Mouse (Mus musculus) layer of hippocampus, adult 11-12 months (tissue): ENCODE measurements around the gene Zar1.
"Not testable (repeated sequence)": the region's sequence is repeated elsewhere in the genome, so short reads cannot be mapped to it uniquely, and the experiment has no call there.

Source experiments
- DNase-seq: peaks from one replicate; pipeline ENCODE4 v3.0.0; 2022; ENCODE audit warnings: low spot score

Zar1 gene

DNA sequence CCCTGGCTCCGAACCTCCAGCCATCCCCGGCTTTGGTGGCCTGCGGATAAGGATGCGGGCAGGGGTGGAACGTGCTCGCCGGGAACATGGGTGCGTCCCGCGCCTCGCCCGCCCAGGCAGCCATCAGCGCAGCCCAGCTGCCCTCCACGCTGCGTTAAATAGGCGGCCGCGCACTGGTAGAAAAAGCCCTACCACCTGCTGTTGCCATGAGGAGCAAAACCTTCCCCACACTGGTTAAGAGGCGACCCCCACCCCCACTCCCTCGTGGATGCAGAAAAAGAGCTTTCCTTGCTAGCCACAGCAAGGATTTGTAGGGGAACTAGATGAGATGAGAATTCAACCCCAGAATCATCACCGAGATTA lies at the start of gene Zar1:
Gene Zar1, minus strand, starts transcription at position 285 of the 363 bp plus-strand sequence.
- DNase-seq = not testable (repeated sequence)

DNA sequence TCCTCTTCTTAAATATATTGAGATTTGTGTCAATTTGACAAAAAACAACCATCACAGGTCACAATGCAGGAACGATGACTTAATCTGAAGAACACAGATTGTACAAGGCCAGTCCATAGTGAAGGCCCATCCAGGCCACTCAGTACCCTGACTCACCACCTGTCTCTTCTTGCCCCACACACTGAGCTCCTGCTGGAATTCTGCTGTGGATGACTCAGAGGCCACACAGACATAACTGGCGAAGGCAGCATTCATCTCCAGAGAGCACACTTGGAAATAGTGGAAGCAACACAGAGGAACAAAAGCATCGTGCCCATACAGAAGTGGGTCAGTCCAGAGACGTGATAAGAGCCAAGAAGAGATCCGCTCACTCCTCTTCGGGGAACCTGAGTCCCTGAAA lies 49.0 kb upstream of the Zar1 start:
- DNase-seq = no peak

DNA sequence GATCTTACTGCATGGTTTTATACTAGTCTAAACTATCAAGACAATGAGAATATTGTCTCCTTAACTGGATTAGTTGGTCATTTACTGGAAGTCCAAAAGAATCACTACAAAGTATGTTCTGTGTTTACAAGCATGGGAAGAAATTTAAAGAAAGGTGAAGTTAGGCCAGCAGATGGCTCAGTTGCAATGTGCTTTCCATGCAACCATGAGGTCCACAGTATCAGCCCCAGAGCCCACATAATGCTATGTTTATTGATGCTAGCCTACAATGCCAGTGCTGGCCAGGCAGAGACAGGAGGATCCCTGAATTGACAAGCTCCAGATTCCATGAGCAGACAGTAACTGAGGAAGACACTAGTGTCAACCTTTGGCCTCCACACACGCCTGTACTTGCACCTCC lies 40.0 kb upstream of the Zar1 start:
- DNase-seq = no peak

DNA sequence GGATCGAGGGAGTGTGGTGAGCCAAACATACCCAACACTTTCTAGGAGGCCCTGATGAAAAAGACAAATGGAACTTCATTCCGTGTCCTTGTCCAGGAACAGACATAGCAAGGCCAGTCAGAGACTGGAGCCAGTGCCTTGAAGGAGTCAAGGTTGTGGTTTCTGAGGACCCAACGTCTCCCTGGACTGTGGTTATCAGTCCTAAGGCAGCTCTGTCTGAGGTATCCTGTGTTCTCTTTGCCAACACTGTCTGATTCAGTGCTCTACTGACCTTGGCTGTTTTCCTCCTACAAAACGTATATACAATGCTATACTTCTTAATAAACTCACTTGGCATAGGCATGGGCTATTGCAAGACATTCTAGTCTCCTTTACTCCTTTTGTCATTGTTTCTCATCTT lies 36.4 kb upstream of the Zar1 start:
- no peak for DNase-seq

DNA sequence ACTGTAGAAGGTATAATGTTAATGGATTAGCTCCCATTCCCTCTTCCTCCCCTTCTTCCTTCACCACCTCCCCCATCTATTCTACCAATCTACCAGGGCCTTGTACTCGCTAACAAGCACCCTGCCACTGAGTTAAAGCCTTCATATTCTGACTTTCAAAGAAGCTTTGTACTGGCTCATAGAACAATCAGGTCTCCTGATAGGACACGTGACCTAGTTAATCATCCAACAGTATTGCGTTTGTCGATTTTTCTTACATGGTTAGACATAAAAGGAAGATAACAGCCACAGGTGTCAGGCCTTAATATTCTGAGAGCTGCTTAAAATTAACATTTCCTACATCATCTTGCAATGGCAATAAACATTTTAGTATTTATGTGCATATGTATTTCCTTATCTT lies 22.1 kb upstream of the Zar1 start:
- DNase-seq = no peak

DNA sequence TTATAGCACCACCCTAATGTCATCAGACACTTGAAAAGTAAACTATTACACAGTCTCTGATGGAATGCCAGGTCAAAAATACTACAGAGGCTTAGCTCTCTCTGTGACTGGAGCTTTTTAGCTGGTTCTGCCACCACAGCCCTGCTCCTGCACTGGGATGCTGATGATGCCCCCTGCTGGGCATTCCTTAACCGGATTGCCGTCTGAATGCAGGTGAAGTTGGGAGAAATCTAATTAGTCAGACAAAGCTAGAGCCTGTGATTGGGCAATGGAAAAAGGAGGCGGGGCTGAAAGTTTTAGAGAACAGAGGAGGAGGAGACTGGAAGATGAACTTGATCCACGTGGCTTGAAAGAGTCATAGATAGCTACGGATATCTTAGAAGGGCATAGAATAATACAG lies 20.0 kb upstream of the Zar1 start:
- DNase-seq = peak; percentile 51

DNA sequence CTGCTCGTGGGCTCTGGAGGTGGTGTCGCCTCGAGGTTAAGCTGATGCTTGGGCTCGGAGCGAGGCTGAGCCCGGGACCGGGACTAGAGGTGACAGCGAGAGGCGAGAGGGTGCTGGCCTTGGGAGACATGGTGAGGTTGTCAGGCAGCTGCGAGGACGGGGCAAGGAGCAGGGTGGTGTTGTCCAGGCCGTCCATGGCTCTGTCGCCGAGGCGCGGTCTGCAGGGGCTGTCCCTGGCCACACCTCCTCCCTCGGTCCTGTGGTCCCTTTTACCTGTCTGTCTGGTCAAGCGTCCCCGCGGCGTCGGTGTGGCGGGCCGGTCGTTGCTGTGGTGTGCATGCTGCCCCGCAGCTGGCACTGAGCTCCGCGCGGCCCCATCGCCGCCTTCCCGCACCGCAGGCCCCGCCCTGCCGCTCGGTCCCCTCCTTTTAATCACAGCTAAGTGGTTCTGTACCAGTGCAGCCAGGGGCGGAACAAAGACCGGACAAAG lies 6.2 kb upstream of the Zar1 start, which contains the start of gene Gm5868:
Gene Gm5868, minus strand, starts transcription at position 360 of the 490 bp plus-strand sequence.
- no peak for DNase-seq

DNA sequence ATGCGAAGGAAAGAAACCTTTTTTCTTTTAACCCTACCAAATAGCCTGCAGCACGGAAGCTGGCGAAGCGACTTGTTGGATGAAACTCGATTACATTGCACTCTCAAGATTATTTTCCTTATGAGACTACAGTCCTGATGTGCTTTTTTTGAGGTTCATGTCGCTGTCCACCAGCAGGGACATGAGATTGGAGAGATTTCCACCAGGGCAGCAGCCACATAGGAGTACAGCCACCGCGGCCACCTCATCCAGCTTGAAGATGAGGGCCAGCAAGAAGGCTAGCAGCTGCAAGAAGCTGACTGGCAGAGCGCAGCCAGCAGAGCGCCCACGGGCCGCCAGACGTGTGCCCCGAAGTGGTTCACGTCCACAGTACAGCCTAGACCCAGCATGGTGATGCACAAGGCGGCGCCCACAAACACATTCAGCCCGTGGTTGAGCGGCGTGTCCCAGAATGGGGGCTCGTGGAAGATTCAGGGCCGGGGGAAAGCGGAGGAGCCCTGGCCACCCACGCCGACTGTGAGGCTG lies 5.7 kb upstream of the Zar1 start:
- not testable (repeated sequence) for DNase-seq

DNA sequence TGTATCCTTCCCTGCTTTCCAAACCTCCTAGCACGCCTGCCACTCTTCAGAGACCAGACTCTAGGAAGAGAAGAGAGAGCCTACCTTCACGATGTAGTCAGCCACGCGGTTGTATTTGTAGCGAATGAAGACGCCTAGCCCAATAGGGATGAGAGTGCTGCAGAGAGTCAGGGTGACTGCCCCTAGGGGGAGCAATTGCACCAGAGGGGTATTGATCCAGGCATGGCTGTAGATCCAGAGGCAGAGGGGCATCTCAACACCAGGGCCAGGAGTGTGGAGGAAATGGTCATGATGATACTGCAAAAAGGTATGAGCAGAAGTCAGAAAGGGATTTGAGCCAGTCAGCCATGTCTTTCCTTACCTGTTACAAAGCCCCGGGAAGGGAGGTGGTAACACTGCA lies 5.1 kb upstream of the Zar1 start:
- DNase-seq = not testable (repeated sequence)

DNA sequence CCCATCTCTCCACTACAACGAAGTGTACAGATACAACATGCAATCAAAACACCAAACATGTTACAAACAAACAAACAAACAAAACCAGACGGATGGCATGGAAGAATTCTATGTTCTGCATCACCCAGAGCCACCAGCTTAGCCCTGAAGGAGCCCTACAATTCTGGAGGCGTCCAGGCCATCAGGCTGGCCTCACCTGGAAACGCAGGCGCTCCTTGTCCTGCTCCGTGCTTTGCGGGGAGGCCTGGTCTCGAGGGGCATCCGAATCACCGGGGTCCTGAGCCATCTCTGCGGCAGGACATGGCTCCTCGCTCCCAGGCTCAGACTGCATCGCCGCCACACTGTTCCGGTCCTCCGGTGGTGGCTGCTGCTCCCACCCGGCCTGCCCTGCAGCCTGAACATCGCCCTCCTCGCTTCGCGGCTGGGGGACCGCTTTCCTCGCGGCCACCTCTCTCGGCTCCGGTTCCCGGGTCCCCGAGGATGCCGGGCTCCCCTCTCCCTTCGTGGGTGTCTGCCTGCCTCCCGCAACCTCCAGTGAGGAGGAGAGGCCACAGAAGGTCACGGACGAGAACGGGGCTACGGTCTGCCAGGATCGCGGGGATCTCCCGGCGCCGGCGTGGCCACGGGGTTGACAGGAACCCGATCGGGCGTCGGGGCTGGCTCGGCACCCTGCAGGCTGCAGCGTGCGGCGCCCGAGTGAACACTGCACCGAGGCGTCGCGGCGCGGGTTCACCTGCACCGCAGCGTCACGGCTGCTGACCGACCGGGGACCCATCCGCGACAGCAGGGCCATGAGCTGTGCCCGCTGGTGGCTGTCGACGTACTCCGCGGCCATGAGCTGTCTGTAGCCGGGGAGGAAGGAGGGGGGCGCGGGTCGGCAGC lies 725 bp downstream of the Zar1 start:
- not testable (repeated sequence) for DNase-seq

DNA sequence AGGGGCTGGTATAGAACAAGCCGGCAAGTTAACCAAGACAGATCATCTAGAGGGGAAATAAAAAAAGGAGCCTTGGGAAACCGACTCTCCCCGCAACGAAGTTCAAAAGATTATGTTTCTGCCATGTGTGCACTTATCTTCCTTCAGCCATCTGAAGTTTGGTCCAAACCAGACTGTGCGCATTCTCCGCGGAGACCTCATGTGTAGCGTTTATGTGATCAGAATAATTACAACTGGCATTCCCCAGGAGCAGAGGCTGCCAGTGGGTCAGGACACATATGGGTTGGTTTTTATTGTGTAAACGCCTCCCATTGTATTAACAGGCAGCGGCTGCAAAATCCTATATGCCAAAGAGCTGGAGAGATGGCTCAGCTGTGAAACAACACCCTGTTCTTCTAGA lies 1.5 kb downstream of the Zar1 start:
- DNase-seq = not testable (repeated sequence)

DNA sequence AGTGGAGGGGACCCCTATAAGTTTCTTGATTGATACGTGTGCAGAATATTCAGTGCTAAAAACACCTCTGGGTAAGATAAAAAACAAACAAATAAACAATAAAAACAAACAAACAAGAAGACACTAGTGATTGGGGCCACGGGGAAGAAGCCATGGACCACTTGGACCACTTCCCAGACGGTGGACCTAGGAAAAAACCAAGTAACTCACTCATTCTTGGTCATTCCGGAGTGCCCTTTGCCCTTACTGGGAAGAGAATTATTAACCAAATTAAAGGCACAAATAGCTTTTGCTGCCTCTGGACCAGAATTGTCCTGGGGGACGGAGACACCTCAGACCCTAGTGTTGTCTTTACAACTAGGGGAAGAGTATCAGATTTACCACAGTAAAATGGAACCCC lies 15.4 kb downstream of the Zar1 start:
- DNase-seq = no peak

DNA sequence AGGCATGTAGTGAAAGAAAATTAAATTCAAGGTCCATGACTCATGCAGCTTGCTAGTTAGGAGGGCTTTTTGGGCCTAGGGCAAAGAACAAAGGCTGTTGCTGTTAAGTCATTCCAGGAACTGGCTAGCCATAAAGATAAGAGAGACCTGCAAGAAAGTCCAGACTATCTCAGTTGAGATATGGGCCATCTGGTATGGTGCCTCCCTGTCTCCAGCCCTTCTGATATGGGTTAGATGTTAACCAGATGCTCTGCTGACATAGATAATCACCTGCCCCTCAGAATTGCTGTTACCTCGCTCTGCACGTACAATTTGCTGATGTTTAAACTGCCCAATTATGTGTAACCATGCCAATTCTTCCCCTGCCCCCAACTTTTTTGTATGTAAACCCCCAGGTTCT lies 17.9 kb downstream of the Zar1 start:
- DNase-seq = not testable (repeated sequence)

DNA sequence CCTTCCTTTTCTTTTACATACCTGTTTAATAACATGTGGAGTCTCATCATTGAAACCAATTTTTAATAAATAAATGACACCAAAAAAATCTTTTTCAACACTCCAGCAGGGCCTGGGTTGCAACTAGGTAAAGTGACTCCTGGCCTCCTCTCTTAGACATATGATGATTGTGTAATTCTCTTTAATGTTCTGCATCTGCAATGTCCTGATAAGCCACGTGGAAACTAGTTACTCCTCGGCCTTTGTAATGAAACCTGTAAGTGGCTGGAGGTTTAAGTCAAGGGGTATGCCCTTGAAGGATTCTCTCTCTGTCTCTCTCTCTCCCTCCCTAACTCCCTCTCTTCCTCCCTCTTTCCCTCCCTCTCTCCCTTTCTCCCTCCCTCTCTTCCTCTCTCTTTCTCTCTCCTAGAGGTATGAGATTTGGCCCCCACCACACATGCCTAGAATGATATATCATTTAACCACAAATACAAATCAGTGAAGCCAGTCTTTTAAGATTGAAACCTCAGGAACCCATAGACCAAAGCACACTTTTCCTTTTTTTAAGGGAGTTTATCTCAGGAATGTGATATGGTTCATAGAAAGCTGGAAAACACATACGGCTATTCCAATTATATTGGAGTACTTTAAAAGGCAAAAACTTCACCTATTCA lies 20.0 kb downstream of the Zar1 start:
- DNase-seq = no peak

DNA sequence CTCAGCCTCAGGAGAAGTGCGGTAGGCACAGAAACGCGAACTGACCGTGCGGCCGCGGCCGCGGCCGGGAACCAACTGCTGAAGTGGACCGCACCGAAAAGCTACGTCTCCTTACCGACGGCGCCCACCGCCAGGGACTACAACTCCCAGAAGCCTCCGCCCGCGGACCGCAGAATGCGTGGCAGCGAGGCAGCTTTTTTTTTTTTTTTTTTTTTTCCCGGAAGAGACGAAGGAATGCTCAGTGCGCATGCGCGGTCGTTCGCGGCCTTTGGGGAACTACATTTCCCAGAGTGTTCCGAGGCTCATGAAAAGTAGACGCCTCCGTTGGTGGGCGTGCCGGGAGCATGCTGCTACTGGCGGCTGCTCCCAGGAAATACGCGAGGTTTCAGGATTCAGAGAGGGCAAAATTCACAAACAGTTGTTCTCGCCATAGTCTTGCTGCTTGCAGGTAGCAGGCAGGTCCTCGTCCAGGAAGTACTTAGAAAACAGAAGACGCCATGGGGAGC lies 21.5 kb downstream of the Zar1 start, which contains the start of gene Nfxl1:
Gene Nfxl1, minus strand, starts transcription at position 141 of the 506 bp plus-strand sequence.
- DNase-seq = peak; percentile 95

DNA sequence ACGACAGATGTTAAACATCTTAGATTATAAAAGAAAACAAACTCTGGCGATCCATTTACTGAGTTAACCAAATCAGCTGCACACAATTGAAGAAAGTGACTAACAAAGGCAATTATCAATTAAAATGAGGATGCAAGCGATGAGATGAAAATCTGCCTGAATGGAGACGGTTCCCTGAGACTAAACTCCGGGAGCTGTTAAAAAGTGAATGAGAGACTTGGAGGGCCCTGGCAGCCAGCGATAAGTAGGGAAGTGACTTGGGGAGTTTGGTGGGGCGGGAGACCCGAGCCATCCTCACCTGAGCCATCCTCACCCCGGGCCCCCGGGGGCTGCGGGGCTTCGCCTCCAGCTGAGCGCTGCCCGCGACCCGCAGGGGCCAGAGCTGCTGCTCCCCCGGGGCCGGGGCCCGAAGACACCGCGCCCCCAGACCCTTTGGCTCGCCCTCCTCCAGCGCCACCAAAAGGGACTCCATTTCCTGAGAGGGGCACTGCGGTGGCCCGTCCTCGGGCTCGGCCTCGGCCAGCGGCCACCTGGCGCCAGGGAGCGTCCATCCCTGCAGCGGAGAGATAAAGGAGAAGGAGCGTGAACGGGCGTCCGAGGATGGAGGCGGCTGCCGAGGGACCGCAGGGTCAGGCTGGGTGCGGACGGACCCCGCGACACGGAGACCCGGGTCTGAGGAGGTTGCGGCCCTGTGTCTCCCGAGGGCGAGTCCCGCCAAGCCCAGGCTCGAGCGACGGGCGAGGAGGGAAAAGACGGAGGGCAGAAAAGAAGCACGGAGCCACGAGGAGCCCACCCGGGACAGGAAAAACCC lies 22.1 kb downstream of the Zar1 start:
- DNase-seq = peak; percentile 31

DNA sequence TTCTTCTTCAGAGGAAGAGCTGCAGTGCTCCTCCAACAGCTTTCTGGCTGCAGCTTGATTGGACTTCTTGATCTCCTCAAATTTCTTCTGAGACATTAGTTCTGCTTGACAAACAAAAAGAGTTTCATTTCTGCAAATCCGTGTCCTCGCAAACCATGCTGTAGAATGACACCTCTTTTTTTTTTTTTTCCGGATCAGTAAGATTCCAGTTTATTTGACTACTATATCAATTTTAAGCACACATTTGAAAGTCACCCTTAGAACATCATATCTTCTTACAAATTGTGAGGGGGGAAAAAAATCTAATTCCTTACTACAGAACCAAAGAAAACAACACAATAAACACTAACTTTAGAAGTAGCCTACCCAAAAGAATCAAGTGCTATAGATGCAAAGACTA lies 24.8 kb downstream of the Zar1 start:
- DNase-seq = no peak

DNA sequence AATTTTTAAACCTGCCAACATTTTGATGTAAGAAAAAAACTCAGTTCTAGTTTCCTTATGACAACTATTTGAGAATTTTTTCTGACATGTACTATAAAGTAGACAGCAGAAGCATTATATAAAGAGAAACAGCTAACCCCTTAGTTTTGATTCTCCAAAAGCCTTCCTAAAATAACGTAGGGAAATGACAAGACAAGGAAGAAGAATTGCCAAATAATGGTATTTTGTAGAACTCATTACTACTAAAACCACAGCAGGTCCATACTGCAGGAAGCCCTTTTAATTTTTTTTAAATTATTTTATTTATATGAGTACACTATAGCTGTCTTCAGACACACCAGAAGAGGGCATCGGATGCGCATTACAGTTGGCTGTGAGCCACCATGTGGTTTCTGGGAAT lies 29.8 kb downstream of the Zar1 start:
- DNase-seq = no peak

DNA sequence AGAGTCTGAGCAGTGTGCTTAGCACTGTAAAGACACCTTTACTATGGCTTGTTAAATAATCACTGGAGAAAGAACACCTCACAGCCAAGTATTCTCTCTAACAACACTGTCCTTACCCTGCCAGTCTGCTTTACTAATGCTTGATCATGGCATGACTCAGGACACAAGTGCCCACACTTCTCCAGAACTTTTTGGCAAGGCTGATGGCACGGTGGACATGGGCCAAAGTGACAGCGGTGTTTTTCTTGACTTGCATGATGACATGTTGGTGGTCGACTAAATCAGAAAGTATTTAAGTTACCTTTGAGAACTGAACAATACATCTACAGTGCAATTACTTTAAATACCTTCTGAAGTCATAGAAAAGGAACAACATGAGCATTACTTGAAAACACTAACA lies 52.2 kb downstream of the Zar1 start:
- DNase-seq = no peak
